Mouse (Mus musculus) kidney, adult 2 months (tissue): ENCODE results near the gene Gm5136. TPM values are rescaled to one million over a fixed set of nuclear protein-coding genes. Genes with fewer than 3 reads are reported as not detected.

ENCODE experiments used
- DNase-seq: peaks from one replicate; pipeline ENCODE4 v3.0.0; 2021
- H3K27ac ChIP-seq: fragments of 200-500 bp; 2 replicates; pipeline ENCODE4 v1.5.1; 2012; ENCODE audit warnings: low read depth, low read length, control low read depth, inconsistent platforms; ENCODE audit not compliant: insufficient read depth
- H3K27me3 ChIP-seq: fragments of 200-500 bp; replicated peaks from 2 replicates; pipeline ENCODE4 v1.6.1; 2012; ENCODE audit warnings: mild to moderate bottlenecking, moderate library complexity, low read length, inconsistent platforms; ENCODE audit not compliant: control insufficient read depth, insufficient read depth
- H3K36me3 ChIP-seq: fragments of 200-500 bp; 2 replicates; pipeline ENCODE4 v1.6.1; 2012; ENCODE audit warnings: mild to moderate bottlenecking, moderate library complexity, low read length, inconsistent platforms; ENCODE audit not compliant: control insufficient read depth, insufficient read depth
- H3K4me1 ChIP-seq: fragments of 200-500 bp; 2 replicates; pipeline ENCODE4 v1.6.1; 2011; ENCODE audit warnings: low read length; ENCODE audit not compliant: control insufficient read depth, insufficient read depth
- H3K4me3 ChIP-seq: fragments of 200-500 bp; 2 replicates; pipeline ENCODE4 v1.5.1; 2011; ENCODE audit warnings: mild to moderate bottlenecking, low read depth, low read length, control low read depth; ENCODE audit not compliant: insufficient read depth
- CTCF ChIP-seq: fragments of 200-500 bp; conservative IDR thresholded peaks from 2 replicates; pipeline ENCODE4 v1.5.1; 2011; ENCODE audit warnings: low read depth, mild to moderate bottlenecking, control low read depth, low read length, moderate library complexity, mixed read lengths; ENCODE audit not compliant: insufficient read depth, insufficient read length
- POLR2A ChIP-seq: fragments of 200-500 bp; IDR thresholded peaks from one replicate; pipeline ENCODE4 v1.6.1; 2011; ENCODE audit warnings: low read depth, low read length, control low read depth
- WGBS: fragments of 180-500 bp; shearing (Covaris S2); methylation state at CpG from one replicate; pipeline ENCODE4 v1.1.7; 2018; 5-methylcytosine and 5-hydroxymethylcytosine counted together
- polyA plus RNA-seq: library from polyadenylated mRNA; depleted of rRNA; stranded (reverse); fragments of >200 nt; gene quantifications from 2 replicates; pipeline ENCODE4 v1.2.3, GENCODE M21; 2012

Gene Gm5136
- polyA plus RNA-seq, 1 experiment = not detected

GRCm38 (mm10) chr10:108660295-108660694, 39.7 kb downstream of the Gm5136 start:
- DNase-seq = no peak
- Histone ChIP-seq H3K27me3 (no peaks in the 10 kb centered on the region), H3K4me3 (no peak overlapping the region), H3K36me3 (no peaks in the 10 kb centered on the region), H3K27ac (no peak overlapping the region), H3K4me1 (no peaks in the 10 kb centered on the region)
- TF ChIP-seq POLR2A = no peak
- 62% methylated on average over 3 of the region's 3 CpGs for WGBS

- H3K27ac ChIP-seq = no peak overlapping the region
- H3K36me3 ChIP-seq = no peaks in the 10 kb centered on the region
- H3K4me1 ChIP-seq = no peaks in the 10 kb centered on the region
- TF ChIP-seq POLR2A (no peak), CTCF (no peak)
- no peak for DNase-seq
- H3K4me3 ChIP-seq = no peak overlapping the region
- 77% methylated on average over 2 of the region's 2 CpGs for WGBS
- H3K27me3 ChIP-seq = no peaks in the 10 kb centered on the region
These were observed 41.7 kb downstream of the Gm5136 start for GRCm38 (mm10) chr10:108658300-108658699.

GRCm38 (mm10) chr10:108657669-108658068, 42.3 kb downstream of the Gm5136 start:
- Histone ChIP-seq H3K4me1 (no peaks in the 10 kb centered on the region), H3K4me3 (no peak overlapping the region), H3K36me3 (no peaks in the 10 kb centered on the region), H3K27me3 (no peaks in the 10 kb centered on the region), H3K27ac (no peak overlapping the region)
- no peak for DNase-seq
- TF ChIP-seq CTCF (no peak), POLR2A (no peak)

DNA sequence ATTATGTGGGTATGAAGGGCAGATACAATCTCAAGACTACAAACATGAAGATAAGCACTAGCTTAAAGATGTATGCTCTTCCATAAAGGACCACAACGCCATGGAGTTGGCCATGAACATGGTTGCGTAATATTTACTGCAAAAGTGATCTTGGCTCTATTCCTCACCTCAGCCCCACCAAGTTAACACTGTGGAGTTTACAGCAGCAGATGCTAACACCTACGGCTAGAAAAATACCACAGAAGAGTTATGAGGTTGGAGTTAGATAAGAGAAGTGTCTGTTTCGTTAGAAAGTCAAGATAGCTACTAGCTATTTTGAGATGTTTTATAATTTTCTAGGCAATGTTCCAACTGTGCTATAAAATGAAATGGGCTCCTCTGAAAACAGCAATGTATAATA, 43.1 kb downstream of the Gm5136 start:
- no peaks in the 10 kb centered on the region for H3K4me1 ChIP-seq
- H3K27me3 ChIP-seq = no peaks in the 10 kb centered on the region
- no peak for TF ChIP-seq POLR2A
- TF ChIP-seq CTCF = no peak
- DNase-seq = no peak
- H3K27ac ChIP-seq = no peak overlapping the region
- no peak overlapping the region for H3K4me3 ChIP-seq
- WGBS = 74% methylated on average over 4 of the region's 4 CpGs
- no peaks in the 10 kb centered on the region for H3K36me3 ChIP-seq

GRCm38 (mm10) chr10:108655074-108655473, 44.9 kb downstream of the Gm5136 start:
- H3K27me3 ChIP-seq = no peaks in the 10 kb centered on the region
- H3K36me3 ChIP-seq = no peaks in the 10 kb centered on the region
- WGBS = 96% methylated on average over 11 of the region's 11 CpGs
- DNase-seq = no peak
- H3K27ac ChIP-seq = no peak overlapping the region
- H3K4me3 ChIP-seq = no peak overlapping the region
- H3K4me1 ChIP-seq = no peaks in the 10 kb centered on the region
- no peak for TF ChIP-seq POLR2A
- TF ChIP-seq CTCF = no peak

GRCm38 (mm10) chr10:108652831-108653230, 47.1 kb downstream of the Gm5136 start:
- TF ChIP-seq CTCF (no peak), POLR2A (no peak)
- Histone ChIP-seq H3K27ac (no peak overlapping the region), H3K27me3 (no peaks in the 10 kb centered on the region), H3K4me1 (no peaks in the 10 kb centered on the region), H3K4me3 (no peak overlapping the region), H3K36me3 (no peaks in the 10 kb centered on the region)
- DNase-seq = no peak
- 20% methylated on average over 8 of the region's 8 CpGs for WGBS

- no peaks in the 10 kb centered on the region for H3K27me3 ChIP-seq
- H3K36me3 ChIP-seq = no peaks in the 10 kb centered on the region
- DNase-seq = no peak
- 87% methylated on average over 8 of the region's 8 CpGs for WGBS
- TF ChIP-seq CTCF (no peak), POLR2A (no peak)
- H3K4me3 ChIP-seq = no peak overlapping the region
- H3K27ac ChIP-seq = no peak overlapping the region
- H3K4me1 ChIP-seq = no peaks in the 10 kb centered on the region
These were observed 47.9 kb downstream of the Gm5136 start for GRCm38 (mm10) chr10:108652066-108652465.

DNA sequence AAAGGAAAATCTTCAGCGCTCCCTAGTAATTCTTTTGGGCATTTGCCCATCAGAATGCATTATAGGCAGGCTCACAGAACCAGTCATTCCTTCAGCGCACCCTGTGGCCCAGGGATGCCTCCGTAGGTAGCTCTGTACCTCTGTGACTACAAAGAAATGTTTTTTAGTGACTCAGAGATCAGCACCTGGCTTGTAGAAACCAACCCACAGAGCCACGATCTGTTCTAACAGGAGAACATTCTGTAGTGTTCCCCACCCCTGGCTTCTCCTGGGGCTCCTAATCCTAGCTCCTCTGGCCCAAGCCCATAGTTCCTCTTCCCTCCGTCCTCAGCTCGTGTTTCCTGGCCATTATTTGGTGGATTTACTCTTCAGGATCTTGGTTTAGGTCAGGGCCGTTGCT, 50.8 kb downstream of the Gm5136 start:
- no peaks in the 10 kb centered on the region for H3K4me1 ChIP-seq
- WGBS = 62% methylated on average over 7 of the region's 7 CpGs
- H3K27ac ChIP-seq = no peak overlapping the region
- DNase-seq = no peak
- H3K4me3 ChIP-seq = no peak overlapping the region
- TF ChIP-seq POLR2A (no peak), CTCF (no peak)
- H3K27me3 ChIP-seq = no peaks in the 10 kb centered on the region
- H3K36me3 ChIP-seq = no peaks in the 10 kb centered on the region
